Comparison of ENCODE assay signal across 12 mouse cellular contexts in genomic region chr10:78324556-78325164, GRCm38 (mm10). TPM values are rescaled to one million over a fixed set of nuclear protein-coding genes. Genes with fewer than 3 reads are reported as not detected.
A peak's percentile ranks its signal among the peaks of the same experiment; 100 is the strongest.
DNase-seq lines count a peak whose midpoint lies in the region; TF ChIP-seq lines count a peak whose summit lies in the region.
"Had no signal": no experiment of that assay in that cellular context is flagged by ENCODE, and none has a peak within 500 bp of the region (broad histone marks: within the 10 kb centered on the region; RNA-seq: fewer than 3 reads in every experiment).

No protein-coding gene starts in this region.

- 78% methylated on average over 6 of the region's 6 CpGs for WGBS in liver, adult 2 months

- no peak overlapping the region for H3K4me3 ChIP-seq in liver, adult 2 months (ENCODE audit: insufficient read depth, low read depth, low read length)
- H3K4me3 ChIP-seq: forebrain, embryonic 12.5 days; limb, embryonic 15.5 days had no signal

- no peak for TF ChIP-seq POLR2A in liver, adult 2 months (IDR thresholded peaks at IDR 0.05; ENCODE audit: extremely low read depth, insufficient read depth, low read length)

- peaks cover 3% of the 10 kb centered on the region; the same call in 1 of the 2 replicates for H3K36me3 ChIP-seq in liver, adult 2 months (ENCODE audit: control insufficient read depth, insufficient read depth, low read length)

- DNase-seq in liver, adult 2 months (ENCODE audit: extremely low read depth, low read depth, low spot score): peak; percentile 47
- no peak for DNase-seq in liver
- peak; percentile 74 to 75 for DNase-seq in cerebellum, postnatal 25 days
- DNase-seq in kidney, postnatal 14 days: peak; percentile 59
- DNase-seq in thymus, postnatal 10 days (ENCODE audit: low spot score in 2 of 2): no peak
- DNase-seq in heart, postnatal 4 days: no peak
- no peak for DNase-seq in testis, postnatal 10 days (ENCODE audit: low spot score)
- DNase-seq: gastrocnemius, postnatal 14 days; heart, postnatal 14 days; thymus, adult 18-20 months had no signal

- no peak overlapping the region for H3K27ac ChIP-seq in liver, adult 2 months (replicated peaks; ENCODE audit: insufficient read depth, low read depth, low read length)
- H3K27ac ChIP-seq: forebrain, embryonic 12.5 days; limb, embryonic 15.5 days had no signal

- H3K9ac ChIP-seq in liver, adult 2 months (ENCODE audit: low read depth, low read length): no peak overlapping the region
- H3K9ac ChIP-seq: forebrain, embryonic 12.5 days; limb, embryonic 15.5 days had no signal

- no peaks in the 10 kb centered on the region for H3K27me3 ChIP-seq in liver, adult 2 months (ENCODE audit: control insufficient read depth, insufficient read depth, low read length)
- H3K27me3 ChIP-seq: forebrain, embryonic 12.5 days; limb, embryonic 15.5 days had no signal

- H3K79me2 ChIP-seq in liver, adult 2 months (ENCODE audit: control insufficient read depth, insufficient read depth, low read length): peaks cover 48% of the 10 kb centered on the region; the same call in 1 of the 2 replicates

- H3K4me1 ChIP-seq in liver, adult 2 months (ENCODE audit: control insufficient read depth, insufficient read depth, low read length): peaks cover 31% of the 10 kb centered on the region
- H3K4me1 ChIP-seq: forebrain, embryonic 12.5 days had no signal

- no peak for TF ChIP-seq CTCF in liver, adult 2 months (IDR thresholded peaks at IDR 0.05; ENCODE audit: low read depth, low read length)

RNA-seq across cellular contexts. Expression of gene Agpat3, which starts 27.6 kb away (rescaled TPM):
- total RNA-seq in liver, adult 2 months (2014; rRNA removed): 132 and 161 TPM in 2 replicates
- polyA plus RNA-seq in liver, adult 2 months (2012; rRNA removed): 351 and 387 TPM in 2 replicates
- 100 to 1,000 TPM; 242 to 263 TPM for total RNA-seq in heart, postnatal 4 days (2021)

Comparison
In these comparisons a context has a peak if more than half of its experiments do, and no peak if none do; other contexts are left out.
1. DNase-seq: peak in liver, adult 2 months (single experiment), cerebellum, postnatal 25 days (2 of 2) and kidney, postnatal 14 days (single experiment); none in liver (single experiment), thymus, postnatal 10 days (0 of 2), heart, postnatal 4 days (single experiment) and testis, postnatal 10 days (single experiment).